Mouse (Mus musculus): ENCODE measurements around the gene Celsr1. TPM values are rescaled to one million over a fixed set of nuclear protein-coding genes. Genes with fewer than 3 reads are reported as not detected.

Celsr1 gene
- total and polyA plus RNA-seq, 3 experiments, result not detected

DNA sequence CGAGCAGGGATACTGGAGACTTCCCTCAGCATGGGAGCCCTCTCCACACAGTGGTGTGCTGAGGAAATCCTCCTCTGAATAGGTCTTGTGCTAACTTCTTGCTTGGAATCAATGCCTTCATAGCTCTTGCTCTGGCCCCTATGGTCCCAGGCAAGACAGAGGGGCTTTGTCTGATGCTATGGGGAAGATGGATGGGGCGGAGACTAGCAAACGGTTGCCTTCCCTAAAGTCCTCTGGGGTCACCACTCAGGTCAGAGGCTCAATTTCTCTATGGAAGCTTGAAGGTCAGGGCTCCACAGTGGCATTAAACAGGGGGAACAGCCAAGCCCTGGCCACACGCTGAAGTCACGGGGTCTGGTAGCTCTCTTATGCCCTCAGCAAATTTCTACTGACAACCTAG lies 62.0 kb downstream of the Celsr1 start:
- Histone ChIP-seq H3K27me3 (replicated peaks) (peaks cover 65% of the 10 kb centered on the region), H3K4me1 (ENCODE audit: control insufficient read depth in 1 of 2, insufficient read depth in 2 of 2) (peaks cover 0 to 6% of the 10 kb centered on the region in 2 experiments; a peak in 1 of 4 replicates), H3K36me3 (replicated peaks in 1 of 2; ENCODE audit: control insufficient read depth in 1 of 2, insufficient read depth in 1 of 2, low read length in 1 of 2) (no peaks in the 10 kb centered on the region), H3K27ac (ENCODE audit: insufficient read depth, low read depth) (no peak overlapping the region), H3K9ac (ENCODE audit: insufficient read depth, low read depth) (no peak overlapping the region), H3K4me2 (ENCODE audit: insufficient read depth, low read depth, poor library complexity, severe bottlenecking) (no peak overlapping the region), H3K9me3 (replicated peaks; ENCODE audit: low read length) (no peaks in the 10 kb centered on the region), H3K79me2 (replicated peaks; ENCODE audit: control insufficient read depth, extremely low read depth, insufficient read depth, poor library complexity, severe bottlenecking) (no peaks in the 10 kb centered on the region), H3K4me3 (replicated peaks in 1 of 3; ENCODE audit: low read depth in 2 of 3, low read length in 2 of 3, poor library complexity in 1 of 3) (no peak overlapping the region)
- dilution Hi-C loops (cut with MboI; ENCODE audit: extremely low pct_ligation_motif_present, extremely low pct_unique_long_range_greater_than_20kb, low sequenced_read_pairs), result no loop called here
- TF ChIP-seq GABPA (IDR thresholded peaks at IDR 0.05; ENCODE audit: insufficient replicate concordance, low read depth, low read length), result no peak
- TF ChIP-seq NELFE (IDR thresholded peaks at IDR 0.05; ENCODE audit: low read depth, low read length), result no peak
- no peak for TF ChIP-seq MAZ (IDR thresholded peaks at IDR 0.05; ENCODE audit: low read depth, low read length)
- no peak for TF ChIP-seq TCF12 (IDR thresholded peaks at IDR 0.05; ENCODE audit: low read depth, low read length)
- DNase-seq (ENCODE audit: extremely low read depth), result no peak
- in situ Hi-C loops (cut with MboI; ENCODE audit: low pct_ligation_motif_present, low pct_unique_long_range_greater_than_20kb, low sequenced_read_pairs), result no loop called here

DNA sequence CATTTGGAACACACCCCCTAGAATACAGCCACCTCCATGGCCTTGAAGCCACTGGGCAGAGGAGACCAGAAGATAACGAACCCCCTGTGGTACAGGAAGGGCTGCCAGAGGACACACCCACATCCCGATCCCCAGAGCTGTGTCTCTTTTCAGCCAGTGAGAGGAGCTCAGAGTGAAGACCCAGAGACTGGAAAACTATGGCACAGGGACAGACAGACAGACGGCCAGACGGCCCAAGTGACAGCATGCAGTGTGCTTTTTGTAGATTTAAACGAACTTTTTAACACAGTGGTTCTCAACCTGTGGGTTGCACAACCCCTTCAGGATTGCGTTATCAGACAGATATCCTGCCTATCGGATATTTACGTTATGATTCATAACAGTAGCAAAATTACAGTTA lies 63.1 kb downstream of the Celsr1 start:
- H3K27me3 ChIP-seq (replicated peaks), result peaks cover 57% of the 10 kb centered on the region
- TF ChIP-seq IRF4 (IDR thresholded peaks at IDR 0.05; ENCODE audit: low read depth, low read length) (no peak), UBTF (IDR thresholded peaks at IDR 0.05; ENCODE audit: low read depth, low read length) (no peak), JUN (IDR thresholded peaks at IDR 0.05; ENCODE audit: insufficient read depth, low read depth, low read length) (no peak), CTCF (conservative IDR thresholded peaks at IDR 0.05 in 1 of 2, IDR thresholded peaks at IDR 0.05 in 1 of 2; ENCODE audit: low read depth in 2 of 2, low read length in 2 of 2) (no peak), CHD2 (IDR thresholded peaks at IDR 0.05; ENCODE audit: low read length) (no peak), MXI1 (IDR thresholded peaks at IDR 0.05; ENCODE audit: low read depth, low read length) (no peak)
- H3K27ac ChIP-seq (ENCODE audit: insufficient read depth, low read depth), result no peak overlapping the region
- H3K4me1 ChIP-seq (ENCODE audit: control insufficient read depth in 1 of 2, insufficient read depth in 2 of 2), result peaks cover 0 to 6% of the 10 kb centered on the region in 2 experiments; a peak in 1 of 4 replicates
- dilution Hi-C loops (cut with MboI; ENCODE audit: extremely low pct_ligation_motif_present, extremely low pct_unique_long_range_greater_than_20kb, low sequenced_read_pairs) (no loop called here), in situ Hi-C loops (cut with MboI; ENCODE audit: low pct_ligation_motif_present, low pct_unique_long_range_greater_than_20kb, low sequenced_read_pairs) (no loop called here)
- H3K4me2 ChIP-seq (ENCODE audit: insufficient read depth, low read depth, poor library complexity, severe bottlenecking), result no peak overlapping the region
- no peaks in the 10 kb centered on the region for H3K79me2 ChIP-seq (replicated peaks; ENCODE audit: control insufficient read depth, extremely low read depth, insufficient read depth, poor library complexity, severe bottlenecking)
- no peak overlapping the region for H3K9ac ChIP-seq (ENCODE audit: insufficient read depth, low read depth)
- no peak for DNase-seq (ENCODE audit: extremely low read depth)
- no peaks in the 10 kb centered on the region for H3K36me3 ChIP-seq (replicated peaks in 1 of 2; ENCODE audit: control insufficient read depth in 1 of 2, insufficient read depth in 1 of 2, low read length in 1 of 2)
- H3K4me3 ChIP-seq (replicated peaks in 1 of 3; ENCODE audit: low read depth in 2 of 3, low read length in 2 of 3, poor library complexity in 1 of 3), result no peak overlapping the region
- H3K9me3 ChIP-seq (replicated peaks; ENCODE audit: low read length), result no peaks in the 10 kb centered on the region

DNA sequence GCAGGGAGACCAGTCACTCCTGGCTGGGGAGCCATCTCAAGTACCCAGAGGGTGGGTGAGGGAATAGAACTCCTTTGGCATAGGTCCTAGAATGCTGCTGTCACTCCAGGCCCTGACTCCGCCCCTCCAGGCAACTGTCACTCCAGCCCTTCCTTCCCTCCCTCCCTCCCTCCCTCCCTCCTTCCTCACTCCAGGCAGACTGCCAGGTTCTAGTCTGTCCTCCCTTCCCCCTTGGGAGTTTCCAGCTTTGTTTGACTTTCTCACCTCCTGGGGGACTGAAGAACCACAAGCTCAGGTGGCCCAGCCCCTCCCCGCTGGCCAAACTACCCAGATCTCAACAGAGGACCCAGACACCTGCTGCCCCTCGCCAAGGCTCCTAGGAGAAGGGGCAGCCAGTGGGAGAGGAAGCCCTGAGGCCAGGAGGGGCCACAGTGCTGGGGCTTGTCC lies 63.8 kb downstream of the Celsr1 start:
- peaks cover 53% of the 10 kb centered on the region for H3K27me3 ChIP-seq (replicated peaks)
- TF ChIP-seq USF2 (conservative IDR thresholded peaks at IDR 0.05; ENCODE audit: low read depth, low read length) (no peak), BHLHE40 (IDR thresholded peaks at IDR 0.05; ENCODE audit: low read depth, low read length) (no peak), USF1 (IDR thresholded peaks at IDR 0.05; ENCODE audit: low read depth, low read length) (no peak), JUN (IDR thresholded peaks at IDR 0.05; ENCODE audit: insufficient read depth, low read depth, low read length) (no peak), SMC3 (IDR thresholded peaks at IDR 0.05; ENCODE audit: low read depth, low read length) (no peak), PAX5 (IDR thresholded peaks at IDR 0.05; ENCODE audit: low read length) (no peak), ELF1 (IDR thresholded peaks at IDR 0.05; ENCODE audit: low read depth, low read length) (no peak), NRF1 (IDR thresholded peaks at IDR 0.05; ENCODE audit: low read depth, low read length) (no peak), UBTF (IDR thresholded peaks at IDR 0.05; ENCODE audit: low read depth, low read length) (no peak), POLR2AphosphoS2 (IDR thresholded peaks at IDR 0.05; ENCODE audit: low read depth, low read length) (no peak), EP300 (IDR thresholded peaks at IDR 0.05; ENCODE audit: low read length) (no peak), TCF12 (IDR thresholded peaks at IDR 0.05; ENCODE audit: low read depth, low read length) (no peak), E2F4 (IDR thresholded peaks at IDR 0.05; ENCODE audit: insufficient replicate concordance, low read depth, low read length) (no peak), RCOR1 (conservative IDR thresholded peaks at IDR 0.05; ENCODE audit: low read depth, low read length) (no peak), MEF2A (IDR thresholded peaks at IDR 0.05; ENCODE audit: borderline replicate concordance, low read depth, low read length) (no peak), ZMIZ1 (IDR thresholded peaks at IDR 0.05; ENCODE audit: low read depth, low read length) (no peak), MAFK (IDR thresholded peaks at IDR 0.05; ENCODE audit: insufficient replicate concordance, low read length) (no peak), TBP (conservative IDR thresholded peaks at IDR 0.05; ENCODE audit: low read depth, low read length) (no peak)
- no peaks in the 10 kb centered on the region for H3K36me3 ChIP-seq (replicated peaks in 1 of 2; ENCODE audit: control insufficient read depth in 1 of 2, insufficient read depth in 1 of 2, low read length in 1 of 2)
- in situ Hi-C loops (cut with MboI; ENCODE audit: low pct_ligation_motif_present, low pct_unique_long_range_greater_than_20kb, low sequenced_read_pairs) (no loop called here), dilution Hi-C loops (cut with MboI; ENCODE audit: extremely low pct_ligation_motif_present, extremely low pct_unique_long_range_greater_than_20kb, low sequenced_read_pairs) (no loop called here)
- H3K79me2 ChIP-seq (replicated peaks; ENCODE audit: control insufficient read depth, extremely low read depth, insufficient read depth, poor library complexity, severe bottlenecking), result no peaks in the 10 kb centered on the region
- H3K4me2 ChIP-seq (ENCODE audit: insufficient read depth, low read depth, poor library complexity, severe bottlenecking), result no peak overlapping the region
- H3K4me3 ChIP-seq (replicated peaks in 1 of 3; ENCODE audit: low read depth in 2 of 3, low read length in 2 of 3, poor library complexity in 1 of 3), result no peak overlapping the region
- H3K9ac ChIP-seq (ENCODE audit: insufficient read depth, low read depth), result no peak overlapping the region
- H3K27ac ChIP-seq (ENCODE audit: insufficient read depth, low read depth), result no peak overlapping the region
- H3K9me3 ChIP-seq (replicated peaks; ENCODE audit: low read length), result no peaks in the 10 kb centered on the region
- H3K4me1 ChIP-seq (ENCODE audit: control insufficient read depth in 1 of 2, insufficient read depth in 2 of 2), result peaks cover 0 to 6% of the 10 kb centered on the region in 2 experiments; a peak in 1 of 4 replicates
- DNase-seq (ENCODE audit: extremely low read depth), result no peak
